Mouse (Mus musculus) testis, adult 2 months (tissue): ENCODE measurements around the gene Pnma5.

ENCODE experiments used
- CTCF ChIP-seq: fragments of 200-500 bp; IDR thresholded peaks from 2 replicates; pipeline ENCODE4 v1.5.1; 2012; ENCODE audit warnings: low read depth, mild to moderate bottlenecking, inconsistent platforms, low read length, moderate library complexity; ENCODE audit not compliant: control insufficient read depth, insufficient read depth, insufficient replicate concordance
- POLR2A ChIP-seq: fragments of 200-500 bp; IDR thresholded peaks from 2 replicates; pipeline ENCODE4 v1.6.1; 2012; ENCODE audit warnings: low read depth, mild to moderate bottlenecking, inconsistent platforms, low read length, moderate library complexity; ENCODE audit not compliant: control insufficient read depth

DNA sequence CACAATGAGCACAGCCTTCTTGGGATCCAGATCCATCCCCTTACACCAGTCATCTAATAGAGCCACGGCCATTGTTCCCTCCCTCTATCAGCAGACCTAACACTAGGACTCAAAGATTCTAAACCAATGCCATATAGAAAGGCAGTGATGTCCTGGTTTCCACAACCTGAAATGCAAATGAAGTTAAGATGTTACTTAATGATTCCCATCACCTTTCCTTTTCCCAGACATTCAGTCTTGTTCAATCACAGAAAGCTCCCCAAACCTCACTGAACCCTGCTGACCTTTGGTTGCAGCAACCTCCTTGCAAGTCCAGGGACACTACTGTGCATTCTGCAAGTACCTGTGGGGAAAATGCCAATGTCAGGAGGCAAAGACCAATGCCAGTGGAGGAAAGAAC is at the start of gene Pnma5:
- TF ChIP-seq CTCF (no peak), POLR2A (no peak)
